Mouse (Mus musculus) lung, adult 2 months (tissue): ENCODE results near the gene Tead1.

Experiments used
- CTCF ChIP-seq: fragments of 200-500 bp; IDR thresholded peaks from 2 replicates; pipeline ENCODE4 v1.5.1; 2011; ENCODE audit warnings: mild to moderate bottlenecking, low read length, control low read depth; ENCODE audit not compliant: insufficient read depth
- POLR2A ChIP-seq: fragments of 200-500 bp; IDR thresholded peaks from 2 replicates; pipeline ENCODE4 v1.6.1; 2011; ENCODE audit warnings: low read depth, mild to moderate bottlenecking, control low read depth, low read length, borderline replicate concordance; ENCODE audit errors: extremely low read depth

DNA sequence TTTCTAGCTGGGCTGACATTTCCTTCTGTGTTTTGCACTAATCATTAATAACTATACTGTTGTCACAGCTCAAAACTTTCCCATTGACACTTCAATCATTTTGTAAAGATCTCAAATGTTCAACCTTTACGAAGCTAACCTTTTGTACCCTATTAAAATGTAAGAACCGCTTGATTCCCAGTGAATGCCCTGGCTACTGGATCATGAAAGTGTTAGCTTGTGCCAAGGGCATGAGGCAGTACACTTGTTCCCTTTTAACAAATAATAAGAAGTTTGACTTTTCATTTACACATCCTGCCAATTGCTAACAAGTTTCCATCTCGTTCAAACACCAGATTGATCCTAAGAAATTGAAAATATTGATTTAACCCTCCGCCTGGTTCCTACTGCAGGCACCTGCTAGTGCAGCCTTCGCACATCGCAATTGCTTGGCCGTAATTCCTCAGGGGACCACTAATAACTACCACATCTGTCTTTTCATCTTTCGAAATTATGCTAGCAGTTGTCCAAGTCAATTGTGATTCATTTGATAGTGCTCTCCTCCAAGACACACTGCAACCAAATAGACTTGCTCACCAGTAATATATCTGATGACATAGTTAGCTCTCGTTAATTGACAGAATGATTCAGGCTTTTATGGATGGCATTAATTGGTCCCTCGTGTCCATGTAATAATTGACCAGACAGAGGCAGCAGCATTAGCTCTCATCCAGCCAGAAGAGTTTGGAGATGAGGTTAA is 133.1 kb downstream of the Tead1 start:
- no peak for TF ChIP-seq CTCF
- TF ChIP-seq POLR2A, result no peak
